In the genomic region with DNA sequence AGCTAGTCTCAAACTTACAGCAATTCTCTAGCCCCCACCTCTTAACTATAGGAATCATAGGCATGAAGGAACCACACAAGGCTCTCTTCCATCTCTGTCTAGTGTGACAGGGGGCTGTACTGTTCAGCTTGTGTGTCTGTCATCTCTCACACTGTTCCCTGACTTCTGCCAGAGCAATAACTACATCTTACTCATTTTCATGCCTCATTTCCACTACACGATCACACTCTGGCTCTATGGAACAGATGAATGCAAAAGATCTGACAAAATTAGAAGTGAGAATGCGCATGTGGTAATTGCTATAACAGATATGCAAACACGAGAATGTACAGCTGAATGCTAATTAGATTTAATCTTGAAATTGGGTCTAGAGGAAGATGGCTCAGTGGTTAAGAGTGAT, we compare ENCODE assay signal across 16 mouse cellular contexts.
"Had no signal": no experiment of that assay in that cellular context is flagged by ENCODE, and none has a peak within 500 bp of the region (broad histone marks: within the 10 kb centered on the region; RNA-seq: fewer than 3 reads in every experiment).

No protein-coding gene starts in this region.

- H3K36me3 ChIP-seq: kidney, embryonic 15.5 days; liver, embryonic 13.5 days; midbrain, embryonic 12.5 days; midbrain, embryonic 15.5 days; neural tube, embryonic 12.5 days; neural tube, embryonic 15.5 days had no signal

- H3K27ac ChIP-seq: kidney, embryonic 15.5 days; left cerebral cortex, adult 2 months; liver, embryonic 13.5 days; macrophage; midbrain, embryonic 12.5 days; midbrain, embryonic 15.5 days; neural tube, embryonic 12.5 days; neural tube, embryonic 15.5 days had no signal

- H3K4me2 ChIP-seq: kidney, embryonic 15.5 days; liver, embryonic 13.5 days; midbrain, embryonic 12.5 days; midbrain, embryonic 15.5 days; neural tube, embryonic 12.5 days; neural tube, embryonic 15.5 days had no signal

- H3K4me1 ChIP-seq: kidney, embryonic 15.5 days; liver, embryonic 13.5 days; midbrain, embryonic 12.5 days; midbrain, embryonic 15.5 days; neural tube, embryonic 12.5 days; neural tube, embryonic 15.5 days had no signal

- H3K9ac ChIP-seq: kidney, embryonic 15.5 days; liver, embryonic 13.5 days; midbrain, embryonic 12.5 days; midbrain, embryonic 15.5 days; neural tube, embryonic 12.5 days; neural tube, embryonic 15.5 days had no signal

- ATAC-seq: midbrain, embryonic 15.5 days had no signal

- H3K27me3 ChIP-seq: kidney, embryonic 15.5 days; liver, embryonic 13.5 days; midbrain, embryonic 12.5 days; midbrain, embryonic 15.5 days; neural tube, embryonic 12.5 days; neural tube, embryonic 15.5 days had no signal

- H3K4me3 ChIP-seq: kidney, embryonic 15.5 days; left cerebral cortex, adult 2 months; liver, embryonic 13.5 days; midbrain, embryonic 12.5 days; midbrain, embryonic 15.5 days; neural tube, embryonic 12.5 days; neural tube, embryonic 15.5 days had no signal

- H3K9me3 ChIP-seq: kidney, embryonic 15.5 days; liver, embryonic 13.5 days; midbrain, embryonic 15.5 days; neural tube, embryonic 12.5 days; neural tube, embryonic 15.5 days had no signal

- DNase-seq: kidney, postnatal 10 days; kidney, postnatal 36 days; layer of hippocampus, postnatal 36 days; liver, embryonic 13.5 days; lung, adult 2 months; lung, postnatal 14 days; thymus, adult 2 months; thymus, postnatal 14 days; thymus, postnatal 4 days had no signal
